Mouse (Mus musculus) left cerebral cortex, postnatal 4 days (tissue): ENCODE data around the gene Spice1. TPM values are rescaled to one million over a fixed set of nuclear protein-coding genes. Genes with fewer than 3 reads are reported as not detected.

ENCODE experiments used
- DNase-seq: peaks from one replicate; pipeline ENCODE4 v3.0.0-alpha.2; 2022
- intact Hi-C: fragments of 180-260 bp; cut with DNase I; formaldehyde crosslinking; loops from one replicate; pipeline ENCODE4 v1.15.1; 2025
- total RNA-seq, 2 experiments: library from RNA; stranded (reverse); gene quantifications; 2 replicates each; pipeline ENCODE4 v1.2.3; 2021

Gene Spice1
- total RNA-seq, 2 experiments from 2014 or later: 15.0 to 18.8 TPM

DNA sequence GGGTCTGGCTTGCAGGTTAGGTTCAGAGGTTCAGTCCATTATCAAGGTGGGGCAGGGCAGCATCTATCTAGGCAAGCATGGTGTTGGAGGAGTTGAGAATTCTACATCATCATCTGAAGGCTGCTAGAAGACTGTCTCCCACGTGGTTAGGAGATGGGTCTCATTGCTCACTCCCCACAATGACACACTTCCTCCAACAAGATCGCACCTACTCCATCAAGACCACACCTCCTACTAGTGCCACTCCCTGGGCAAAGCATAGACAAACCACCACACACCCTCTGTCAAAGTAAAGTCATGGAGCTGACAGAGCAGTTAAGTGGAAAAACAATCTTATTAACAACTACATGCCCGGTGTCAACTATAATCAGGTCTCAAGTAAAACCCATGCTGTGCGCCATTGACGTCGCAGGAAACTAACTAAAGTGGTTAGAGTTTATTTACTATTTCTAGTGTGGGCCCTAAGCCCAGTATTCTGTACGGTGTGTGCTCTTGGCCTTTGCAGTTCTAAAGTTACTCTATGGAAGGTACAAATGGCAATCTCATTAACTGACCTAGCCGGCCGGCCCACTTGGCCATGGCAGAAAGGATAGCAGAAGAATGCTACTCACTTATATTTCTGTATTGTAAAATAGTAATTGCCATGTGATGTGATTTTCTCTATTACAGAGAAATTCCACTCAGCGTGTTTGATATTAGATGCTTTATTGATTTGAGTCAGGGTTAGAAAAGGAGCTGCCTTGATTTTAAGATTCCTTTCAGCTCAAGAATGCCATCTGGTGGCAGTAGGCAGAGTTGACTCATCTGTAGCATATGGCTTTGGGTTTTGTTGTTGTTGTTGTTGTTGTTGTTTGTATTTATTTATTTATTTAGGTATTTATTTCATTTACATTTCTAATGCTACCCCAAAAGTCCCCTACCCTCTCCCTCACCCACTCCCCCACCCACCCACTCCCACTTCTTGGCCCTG, 15.3 kb downstream of the Spice1 start:
- DNase-seq: no peak
- intact Hi-C loops: loop anchor here (10.0 kb wide), 1 partner anchor 217 kb away; no protein-coding TSS in a partner anchor

DNA sequence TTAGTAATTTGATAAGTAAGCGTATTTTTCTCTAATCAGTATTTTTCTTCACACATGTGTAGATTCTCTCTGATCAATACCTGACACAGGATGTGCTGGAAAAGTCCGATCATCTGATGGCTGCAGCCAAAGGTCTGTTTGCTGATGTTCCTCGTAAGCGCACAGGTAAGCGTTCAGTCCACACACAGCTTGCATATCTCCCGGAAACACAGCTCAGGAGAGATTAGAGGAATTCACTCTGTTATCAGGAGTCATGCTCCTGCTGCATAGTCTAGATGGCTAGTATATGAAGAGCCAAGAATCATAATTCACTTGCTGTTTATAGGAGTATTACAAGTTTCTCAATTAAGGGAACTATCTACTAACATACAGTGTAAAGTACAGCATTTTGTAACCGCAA, 18.6 kb downstream of the Spice1 start:
- no peak for DNase-seq

DNA sequence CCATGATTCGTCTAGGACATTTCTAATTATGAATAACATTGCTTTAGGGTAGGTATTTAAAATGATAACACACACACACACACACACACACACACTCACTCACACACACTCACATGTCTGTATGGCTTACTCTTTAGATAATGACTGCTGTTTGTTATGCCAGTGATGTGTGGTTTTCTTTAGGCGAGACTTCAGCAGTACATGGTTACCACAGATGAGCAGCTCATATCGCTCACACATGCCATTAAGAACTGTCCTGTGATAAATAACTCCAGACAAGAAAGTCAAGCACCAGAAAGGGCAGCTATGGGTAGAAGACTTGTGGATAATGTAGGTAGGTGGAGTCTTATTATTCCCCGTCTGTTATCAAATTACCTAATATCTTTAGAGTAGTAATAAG, 28.5 kb downstream of the Spice1 start:
- no peak for DNase-seq
- intact Hi-C loops: no loop called here

More for the DNA sequence above, 18.6 kb downstream of the Spice1 start:
- intact Hi-C loops: loop anchor here (5.0 to 10.0 kb wide), 2 partner anchors 123 to 221 kb away; no protein-coding TSS in a partner anchor

- no peak for DNase-seq
- intact Hi-C loops: no loop called here
These were observed 33.1 kb downstream of the Spice1 start for GRCm38 (mm10) chr16:44380006-44380405.

GRCm38 (mm10) chr16:44381578-44381977, 34.7 kb downstream of the Spice1 start:
- intact Hi-C loops: no loop called here
- DNase-seq: no peak

GRCm38 (mm10) chr16:44383549-44383948, 36.6 kb downstream of the Spice1 start:
- intact Hi-C loops: no loop called here
- no peak for DNase-seq

GRCm38 (mm10) chr16:44384251-44384650, 37.3 kb downstream of the Spice1 start:
- intact Hi-C loops: no loop called here
- DNase-seq: no peak

DNA sequence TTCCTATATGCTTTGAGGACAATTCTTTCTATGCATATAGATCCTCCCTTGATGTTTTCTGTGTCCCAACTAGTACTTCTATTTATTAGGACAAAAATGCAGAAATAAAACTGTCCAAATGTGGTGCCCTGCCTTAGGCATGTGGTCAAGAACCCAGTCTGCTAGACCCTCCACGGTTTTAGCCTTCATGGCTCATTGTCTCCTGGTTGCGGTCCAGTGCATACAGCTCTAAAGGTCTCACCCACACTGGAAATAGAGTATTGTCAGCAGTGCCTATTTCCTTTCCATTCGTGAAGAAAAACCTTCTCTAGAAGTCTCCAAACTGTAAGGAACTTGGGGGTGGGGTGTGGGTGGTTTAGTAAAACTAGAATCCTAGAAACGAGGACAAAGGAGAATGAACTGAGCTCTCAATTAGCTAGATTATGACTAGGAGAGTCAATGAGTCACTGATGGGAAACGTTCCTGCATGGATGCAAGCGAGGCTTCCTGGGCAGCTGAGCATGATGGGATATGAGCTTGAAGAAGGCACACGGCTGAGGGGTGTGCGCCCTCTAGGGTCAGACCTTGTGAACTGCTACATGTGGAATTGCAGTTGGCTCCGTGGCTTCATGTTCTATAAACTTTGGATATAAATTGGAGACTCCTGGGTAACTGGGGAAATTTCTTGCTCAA, 45.1 kb downstream of the Spice1 start:
- intact Hi-C loops: no loop called here
- DNase-seq: peak; percentile 61

DNA sequence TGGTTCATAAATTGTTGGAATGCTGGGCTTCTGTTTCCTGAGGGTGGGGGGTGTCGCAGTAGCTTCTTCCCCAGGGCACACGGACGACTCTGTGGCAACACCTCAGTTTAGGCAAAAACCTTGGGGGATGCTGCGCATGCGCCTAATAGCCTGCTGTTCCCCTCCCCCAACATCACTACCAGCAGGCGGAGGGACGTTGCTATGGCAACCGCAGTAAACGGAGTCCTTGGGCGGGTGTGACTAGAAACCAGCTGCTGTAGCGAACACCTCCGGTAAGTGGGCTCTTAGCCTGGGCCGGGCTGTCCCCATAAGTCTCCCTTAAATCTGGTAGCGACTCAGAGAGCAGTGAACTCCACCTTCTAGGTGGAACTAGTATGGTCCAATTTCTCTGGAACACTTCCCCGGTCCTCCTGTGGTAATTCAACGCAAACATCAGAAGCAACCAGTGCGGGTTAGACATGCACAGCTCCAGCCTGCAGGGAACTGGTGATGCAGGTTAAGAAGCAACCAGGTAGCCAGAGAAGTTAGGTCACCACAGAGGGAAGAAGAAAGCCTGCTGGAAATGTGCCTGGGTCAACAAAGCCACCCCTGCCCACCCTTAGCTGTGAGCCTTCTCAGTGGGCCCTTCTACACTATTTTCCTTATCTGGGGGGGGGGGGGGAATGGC, 47.8 kb downstream of the Spice1 start, which contains the start of gene Cfap44:
Gene Cfap44, plus strand, starts transcription at position 220 of the 667 bp plus-strand sequence.
- intact Hi-C loops: no loop called here
- peak; percentile 90 for DNase-seq

GRCm38 (mm10) chr16:44404933-44405332, 58.0 kb downstream of the Spice1 start:
- no peak for DNase-seq
- intact Hi-C loops: no loop called here

DNA sequence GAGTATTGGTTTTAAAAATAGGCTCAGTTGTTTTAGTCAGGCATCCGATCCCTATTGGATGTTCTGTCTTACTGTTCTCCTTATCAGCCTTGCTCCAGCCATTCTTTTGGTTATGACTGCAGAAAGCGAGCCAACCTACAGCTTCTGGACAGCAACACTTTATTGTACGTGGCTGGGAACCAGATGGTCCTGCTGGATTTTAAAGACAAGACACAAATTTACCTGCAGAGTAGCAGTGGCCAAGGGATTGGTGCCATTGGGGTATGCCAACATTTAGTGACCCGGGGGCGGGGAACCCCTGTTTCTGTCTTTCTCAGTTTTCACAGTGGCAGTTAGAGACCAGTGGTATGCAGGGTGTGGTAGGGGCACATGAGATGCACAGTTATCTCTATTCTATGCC, 60.3 kb downstream of the Spice1 start:
- intact Hi-C loops: no loop called here
- no peak for DNase-seq

- intact Hi-C loops: no loop called here
- DNase-seq: no peak
These were observed 61.4 kb downstream of the Spice1 start for GRCm38 (mm10) chr16:44408290-44408689.

DNA sequence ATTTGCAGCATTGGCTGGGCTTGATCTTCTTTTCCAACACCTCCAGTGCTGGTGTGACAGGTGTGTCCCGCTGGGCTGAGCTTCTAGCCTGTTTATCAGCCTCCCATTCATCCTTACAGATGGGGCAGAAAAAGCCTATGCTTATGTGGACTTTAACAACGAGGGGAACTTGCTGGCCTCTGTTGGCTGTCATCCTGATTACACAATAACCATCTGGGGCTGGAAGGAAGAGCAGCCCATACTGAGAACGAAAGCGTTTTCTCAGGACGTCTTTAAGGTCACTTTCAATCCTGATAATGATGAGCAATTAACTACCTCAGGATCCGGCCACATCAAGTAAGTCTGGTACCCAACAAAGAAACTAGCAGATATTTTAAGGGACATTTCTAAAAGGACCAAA, 63.3 kb downstream of the Spice1 start:
- intact Hi-C loops: no loop called here
- no peak for DNase-seq

DNA sequence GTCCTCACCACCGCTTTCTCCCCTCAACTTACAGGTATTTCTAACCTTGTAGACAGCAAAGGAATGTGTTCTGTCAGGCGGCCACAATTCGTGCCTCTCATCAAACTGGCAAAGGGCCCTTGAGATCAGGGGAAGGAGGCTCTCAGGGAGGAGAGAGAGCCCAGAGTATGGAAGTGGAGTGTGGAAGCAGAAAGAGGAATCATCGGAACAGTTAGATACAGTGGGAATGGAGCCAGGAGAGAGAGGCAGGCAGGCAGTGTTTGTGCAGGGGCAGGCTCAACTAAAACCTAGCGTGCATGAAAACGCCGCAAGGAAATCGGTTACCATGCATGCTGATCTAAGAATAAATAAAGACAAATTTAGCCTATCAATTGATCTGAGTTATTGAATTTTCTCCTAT, 70.7 kb downstream of the Spice1 start:
- intact Hi-C loops: no loop called here
- no peak for DNase-seq

DNA sequence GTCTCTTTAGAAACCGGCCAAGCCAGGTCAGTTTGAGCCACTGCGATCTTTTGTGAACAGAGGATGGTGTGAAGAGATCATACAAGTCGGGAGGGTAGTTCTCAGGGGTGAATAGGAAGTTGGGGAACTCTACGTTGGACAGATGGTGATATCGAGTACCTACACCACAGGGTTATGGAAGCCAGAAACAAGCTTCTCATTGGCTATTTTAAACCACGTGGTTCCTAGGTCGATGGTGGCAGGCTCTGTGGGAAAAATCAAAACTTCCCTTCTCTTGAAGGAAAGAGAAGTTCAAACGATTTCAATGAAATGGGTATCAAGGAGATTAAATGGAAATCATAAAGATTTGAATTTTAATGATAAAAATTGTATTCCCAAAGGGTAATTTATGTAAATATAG, 74.8 kb downstream of the Spice1 start:
- intact Hi-C loops: no loop called here
- no peak for DNase-seq

- DNase-seq: peak; percentile 9
- intact Hi-C loops: no loop called here
These were observed 76.6 kb downstream of the Spice1 start for GRCm38 (mm10) chr16:44423499-44423898.

DNA sequence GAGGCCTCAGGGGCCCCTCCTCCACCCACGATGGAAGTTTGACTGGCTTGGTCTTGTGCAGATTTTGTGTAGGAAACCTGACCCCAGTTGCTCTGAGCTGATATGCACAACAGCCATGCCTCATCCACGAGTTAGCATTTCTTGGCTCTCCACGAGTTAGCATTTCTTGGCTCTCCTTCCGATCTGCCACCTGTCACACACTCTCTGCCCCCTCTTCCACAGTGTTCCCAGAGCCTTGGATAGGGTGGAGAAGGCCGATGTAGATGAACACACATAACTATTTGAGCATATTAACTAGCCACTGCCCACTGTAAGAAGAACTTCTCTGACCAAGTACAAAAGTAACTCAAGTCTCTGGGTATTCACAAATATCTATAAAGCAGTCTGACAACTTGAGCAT, 81.5 kb downstream of the Spice1 start:
- intact Hi-C loops: no loop called here
- no peak for DNase-seq

GRCm38 (mm10) chr16:44430021-44430420, 83.1 kb downstream of the Spice1 start:
- intact Hi-C loops: no loop called here
- no peak for DNase-seq

DNA sequence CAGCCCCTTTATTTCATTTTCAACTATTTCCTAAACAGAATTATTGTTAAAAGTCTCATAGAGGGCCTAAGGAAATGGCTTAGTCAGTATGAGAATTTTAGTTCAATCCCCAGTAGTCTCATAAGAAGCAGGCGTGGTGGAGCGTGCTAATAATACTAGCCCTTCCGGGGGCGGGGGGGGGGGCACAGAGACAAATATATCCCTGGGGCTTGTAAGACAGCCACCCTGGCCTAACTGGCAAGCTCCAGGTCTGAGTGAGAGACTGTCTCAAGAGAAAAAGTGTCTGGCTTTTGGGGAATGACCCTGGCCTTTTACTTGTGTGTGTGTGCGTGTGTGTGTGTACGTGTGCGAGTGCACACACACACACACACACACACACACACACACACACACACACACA, 88.0 kb downstream of the Spice1 start:
- no peak for DNase-seq
- intact Hi-C loops: no loop called here

- no peak for DNase-seq
- intact Hi-C loops: no loop called here
These were observed 88.6 kb downstream of the Spice1 start for GRCm38 (mm10) chr16:44435481-44435880.
